Mouse (Mus musculus): ENCODE results near the gene Gm8082. TPM values are rescaled to one million over a fixed set of nuclear protein-coding genes. Genes with fewer than 3 reads are reported as not detected.
"Not testable (repeated sequence)": the region's sequence is repeated elsewhere in the genome, so short reads cannot be mapped to it uniquely, and the experiment has no call there.

Gm8082 gene
- not detected for total RNA-seq (2022)

- DNase-seq (ENCODE audit: low spot score in 2 of 2) = not testable (repeated sequence)
These were observed at the start of gene Gm8082 for GRCm38 (mm10) chr14:42993524-42993923. TSS of gene Gm8082 (minus strand) at chr14:42993624.

GRCm38 (mm10) chr14:43015528-43015927 lies 22.1 kb upstream of the Gm8082 start, which contains the start of gene Gm10376:
TSS of gene Gm10376 (minus strand) at chr14:43015628.
- DNase-seq (ENCODE audit: low spot score in 2 of 2) = not testable (repeated sequence)

Other genes with a start within 250 kb of the Gm8082 start
- gene Gm3015, start 224.8 kb downstream of the Gm8082 start, total RNA-seq (2022) = not detected
- gene Gm10377, start 195.6 kb downstream of the Gm8082 start, total RNA-seq (2022) = not detected
- not detected for gene Gm21977, start 140.1 kb downstream of the Gm8082 start, total RNA-seq (2022)
- not detected for gene Gm10376, start 22.0 kb upstream of the Gm8082 start, total RNA-seq (2022)
- not detected for gene Gm8094, start 83.0 kb upstream of the Gm8082 start, total RNA-seq (2022)
- not detected for gene Gm8104, start 107.0 kb upstream of the Gm8082 start, total RNA-seq (2022)
- gene Gm7233, start 186.2 kb upstream of the Gm8082 start, total RNA-seq (2022) = not detected
- not detected for gene Gm8122, start 241.7 kb upstream of the Gm8082 start, total RNA-seq (2022)